Mouse (Mus musculus) G1E (cell line): Measurements from ENCODE around the gene Fam174a.

Experiments
- CTCF ChIP-seq: IDR thresholded peaks from 2 replicates; pipeline ENCODE4 v1.5.1; 2012; ENCODE audit warnings: low read depth, low read length, inconsistent platforms, mixed read lengths
- GATA1 ChIP-seq: IDR thresholded peaks from 2 replicates; pipeline ENCODE4 v1.6.1; 2012; ENCODE audit warnings: borderline replicate concordance, low read length, inconsistent platforms, mixed read lengths

- TF ChIP-seq CTCF = no peak
- no peak for TF ChIP-seq GATA1
These were observed 26.2 kb downstream of the Fam174a start for GRCm38 (mm10) chr1:95339618-95340017.
